Mouse (Mus musculus) forebrain, embryonic 11.5 days (tissue): ENCODE data around the gene Dnpep. TPM values are rescaled to one million over a fixed set of nuclear protein-coding genes. Genes with fewer than 3 reads are reported as not detected.

Experiments
- ATAC-seq: fragments of 200-750 bp; cut with Nextera tagmentation; replicated peaks from 2 replicates; pipeline ENCODE4 v1.8.0; 2017; ENCODE audit warnings: moderate TSS enrichment; ENCODE audit not compliant: low FRiP score
- DNase-seq: peaks from one replicate; pipeline ENCODE4 v3.0.0-alpha.2; 2017; ENCODE audit warnings: low spot score
- H3K27ac ChIP-seq: fragments of 300-500 bp; sonication (generic); 2 replicates; pipeline ENCODE4 v1.5.1; 2014; ENCODE audit warnings: low read depth, low read length
- H3K27me3 ChIP-seq: fragments of 300-500 bp; sonication (generic); 2 replicates; pipeline ENCODE4 v1.6.1; 2014; ENCODE audit warnings: mild to moderate bottlenecking, low read length, mixed read lengths; ENCODE audit not compliant: control insufficient read depth, insufficient read depth
- H3K36me3 ChIP-seq: fragments of 300-500 bp; sonication (generic); 2 replicates; pipeline ENCODE4 v1.6.1; 2014; ENCODE audit warnings: mild to moderate bottlenecking, low read length, moderate library complexity, mixed read lengths; ENCODE audit not compliant: control insufficient read depth, insufficient read depth
- H3K4me1 ChIP-seq: fragments of 300-500 bp; sonication (generic); replicated peaks from 2 replicates; pipeline ENCODE4 v1.6.1; 2014; ENCODE audit warnings: low read length, mixed read lengths; ENCODE audit not compliant: control insufficient read depth, insufficient read depth
- H3K4me2 ChIP-seq: fragments of 300-500 bp; sonication (generic); 2 replicates; pipeline ENCODE4 v1.6.1; 2014; ENCODE audit warnings: low read depth, mild to moderate bottlenecking, low read length, moderate library complexity, mixed read lengths; ENCODE audit not compliant: severe bottlenecking
- H3K4me3 ChIP-seq: fragments of 300-500 bp; sonication (generic); 2 replicates; pipeline ENCODE4 v1.5.1; 2014; ENCODE audit warnings: low read depth, low read length
- H3K9ac ChIP-seq: fragments of 300-500 bp; sonication (generic); 2 replicates; pipeline ENCODE4 v1.6.1; 2014; ENCODE audit warnings: low read length
- H3K9me3 ChIP-seq: fragments of 300-500 bp; sonication (generic); 2 replicates; pipeline ENCODE4 v1.6.1; 2016; ENCODE audit warnings: low read length, mixed read lengths; ENCODE audit not compliant: control insufficient read depth
- WGBS: fragments of 180-500 bp; shearing (Covaris S2); extraction: QIAGEN DNeasy Blood & Tissue Kit; methylation state at CpG from one replicate; pipeline ENCODE4 v1.1.7; 2014; 5-methylcytosine and 5-hydroxymethylcytosine counted together
- polyA plus RNA-seq: library from polyadenylated mRNA; unstranded; fragments of >200 nt; fragmentation: Nextera tagmentation; extraction: Ambion mirVana; gene quantifications from 2 replicates; pipeline ENCODE4 v1.2.1, GENCODE M21; 2014

Dnpep gene
- polyA plus RNA-seq, 1 experiment from 2014 or later = 125 TPM

GRCm38 (mm10) chr1:75315456-75316365 is 2.1 kb downstream of the Dnpep start:
- peak overlapping the region; percentile 73 for H3K9ac ChIP-seq

GRCm38 (mm10) chr1:75315011-75315410 is 2.8 kb downstream of the Dnpep start:
- 88% methylated on average over 6 of the region's 6 CpGs for WGBS
- H3K36me3 ChIP-seq = peaks cover 6% of the 10 kb centered on the region; the same call in 1 of the 2 replicates

More at GRCm38 (mm10) chr1:75315456-75316365, 2.1 kb downstream of the Dnpep start:
- peak overlapping the region; percentile 66 for H3K4me3 ChIP-seq
- H3K9me3 ChIP-seq = no peaks in the 10 kb centered on the region
- peak overlapping the region; percentile 71 for H3K4me2 ChIP-seq
- H3K27ac ChIP-seq = no peak overlapping the region
- no peaks in the 10 kb centered on the region for H3K27me3 ChIP-seq
- H3K36me3 ChIP-seq = peaks cover 6% of the 10 kb centered on the region; the same call in 1 of the 2 replicates
- ATAC-seq = no peak
- 89% methylated on average over 29 of the region's 29 CpGs for WGBS
- no peak for DNase-seq
- no peaks in the 10 kb centered on the region; the same call in 1 of the 2 replicates for H3K4me1 ChIP-seq

GRCm38 (mm10) chr1:75311694-75312093 is 6.1 kb downstream of the Dnpep start:
- no peak for DNase-seq
- Histone ChIP-seq H3K27ac (no peak overlapping the region), H3K9me3 (no peaks in the 10 kb centered on the region), H3K4me1 (no peaks in the 10 kb centered on the region; the same call in 1 of the 2 replicates), H3K4me3 (no peak overlapping the region), H3K36me3 (peaks cover 6% of the 10 kb centered on the region; the same call in 1 of the 2 replicates), H3K4me2 (no peak overlapping the region), H3K27me3 (no peaks in the 10 kb centered on the region), H3K9ac (no peak overlapping the region)
- 93% methylated on average over 6 of the region's 6 CpGs for WGBS
- ATAC-seq = no peak

More at GRCm38 (mm10) chr1:75315011-75315410, 2.8 kb downstream of the Dnpep start:
- DNase-seq (no peak), ATAC-seq (no peak)
- Histone ChIP-seq H3K27me3 (no peaks in the 10 kb centered on the region), H3K27ac (no peak overlapping the region), H3K4me3 (no peak overlapping the region), H3K4me1 (no peaks in the 10 kb centered on the region; the same call in 1 of the 2 replicates), H3K9me3 (no peaks in the 10 kb centered on the region), H3K9ac (no peak overlapping the region), H3K4me2 (no peak overlapping the region)

GRCm38 (mm10) chr1:75304662-75305061 is 13.1 kb downstream of the Dnpep start:
- DNase-seq (no peak), ATAC-seq (no peak)
- no peak overlapping the region for H3K4me2 ChIP-seq
- H3K36me3 ChIP-seq = no peaks in the 10 kb centered on the region
- H3K9ac ChIP-seq = no peak overlapping the region
- no peaks in the 10 kb centered on the region for H3K4me1 ChIP-seq
- 78% methylated on average over 2 of the region's 2 CpGs for WGBS
- no peaks in the 10 kb centered on the region for H3K27me3 ChIP-seq
- no peak overlapping the region for H3K4me3 ChIP-seq
- H3K9me3 ChIP-seq = no peaks in the 10 kb centered on the region
- H3K27ac ChIP-seq = no peak overlapping the region

- Histone ChIP-seq H3K27ac (no peak overlapping the region), H3K4me3 (no peak overlapping the region), H3K4me2 (no peak overlapping the region), H3K36me3 (no peaks in the 10 kb centered on the region), H3K9me3 (no peaks in the 10 kb centered on the region), H3K27me3 (no peaks in the 10 kb centered on the region), H3K4me1 (no peaks in the 10 kb centered on the region; the same call in 1 of the 2 replicates), H3K9ac (no peak overlapping the region)
- no peak for ATAC-seq
- DNase-seq = no peak
- 72% methylated on average over 5 of the region's 5 CpGs for WGBS
Measured at GRCm38 (mm10) chr1:75294294-75294693, 23.5 kb downstream of the Dnpep start.

GRCm38 (mm10) chr1:75293331-75293701 is 24.5 kb downstream of the Dnpep start:
- 82% methylated on average over 5 of the region's 5 CpGs for WGBS
- no peak for DNase-seq
- ATAC-seq = no peak

GRCm38 (mm10) chr1:75292476-75293330 is 25.1 kb downstream of the Dnpep start:
- H3K27ac ChIP-seq = no peak overlapping the region
- no peaks in the 10 kb centered on the region for H3K27me3 ChIP-seq
- no peak overlapping the region for H3K4me3 ChIP-seq
- H3K4me1 ChIP-seq = no peaks in the 10 kb centered on the region; the same call in 1 of the 2 replicates
- WGBS = 64% methylated on average over 12 of the region's 12 CpGs
- no peak for ATAC-seq
- no peak for DNase-seq
- H3K4me2 ChIP-seq = no peak overlapping the region
- H3K9ac ChIP-seq = no peak overlapping the region
- no peaks in the 10 kb centered on the region for H3K36me3 ChIP-seq
- H3K9me3 ChIP-seq = no peaks in the 10 kb centered on the region

More at GRCm38 (mm10) chr1:75293331-75293701, 24.5 kb downstream of the Dnpep start:
- H3K36me3 ChIP-seq = no peaks in the 10 kb centered on the region
- H3K4me1 ChIP-seq = no peaks in the 10 kb centered on the region; the same call in 1 of the 2 replicates
- H3K9ac ChIP-seq = no peak overlapping the region
- H3K4me2 ChIP-seq = no peak overlapping the region
- H3K27ac ChIP-seq = no peak overlapping the region
- no peaks in the 10 kb centered on the region for H3K27me3 ChIP-seq
- no peak overlapping the region for H3K4me3 ChIP-seq
- no peaks in the 10 kb centered on the region for H3K9me3 ChIP-seq

- Histone ChIP-seq H3K4me3 (no peak overlapping the region), H3K4me1 (no peaks in the 10 kb centered on the region; the same call in 1 of the 2 replicates), H3K9me3 (no peaks in the 10 kb centered on the region), H3K4me2 (no peak overlapping the region), H3K27ac (no peak overlapping the region), H3K9ac (no peak overlapping the region), H3K27me3 (no peaks in the 10 kb centered on the region), H3K36me3 (no peaks in the 10 kb centered on the region)
- DNase-seq (no peak), ATAC-seq (no peak)
- WGBS = 86% methylated on average over 8 of the region's 8 CpGs
Measured at GRCm38 (mm10) chr1:75291321-75291720, 26.5 kb downstream of the Dnpep start.
